Mouse (Mus musculus): Measurements from ENCODE around the gene Tecpr2. TPM values are rescaled to one million over a fixed set of nuclear protein-coding genes. Genes with fewer than 3 reads are reported as not detected.

Tecpr2 gene
- 10 to 100 TPM; 42.6 to 45.2 TPM for total RNA-seq (2021)
- long read RNA-seq, experiment 1, full-length matches to known transcripts = 2 of 29 reads
- long read RNA-seq, experiment 1, partial matches to known transcripts = 25 of 29 reads
- long read RNA-seq, experiment 1, other reads (novel, unspliced or antisense) = 2 of 29 reads
- long read RNA-seq, experiment 2, full-length matches to known transcripts = 3 of 18 reads
- long read RNA-seq, experiment 2, partial matches to known transcripts = 13 of 18 reads
- long read RNA-seq, experiment 2, other reads (novel, unspliced or antisense) = 2 of 18 reads

GRCm38 (mm10) chr12:110889036-110890020 lies at the start of gene Tecpr2, which contains the start of gene Cinp:
TSS of gene Tecpr2 (plus strand) at chr12:110889264.
TSS of gene Cinp (minus strand) at chr12:110889145.
- intact Hi-C loops (cut with DNase I) = no loop called here
- DNase-seq (ENCODE audit: low spot score in 2 of 2) = peak; percentile 98

DNA sequence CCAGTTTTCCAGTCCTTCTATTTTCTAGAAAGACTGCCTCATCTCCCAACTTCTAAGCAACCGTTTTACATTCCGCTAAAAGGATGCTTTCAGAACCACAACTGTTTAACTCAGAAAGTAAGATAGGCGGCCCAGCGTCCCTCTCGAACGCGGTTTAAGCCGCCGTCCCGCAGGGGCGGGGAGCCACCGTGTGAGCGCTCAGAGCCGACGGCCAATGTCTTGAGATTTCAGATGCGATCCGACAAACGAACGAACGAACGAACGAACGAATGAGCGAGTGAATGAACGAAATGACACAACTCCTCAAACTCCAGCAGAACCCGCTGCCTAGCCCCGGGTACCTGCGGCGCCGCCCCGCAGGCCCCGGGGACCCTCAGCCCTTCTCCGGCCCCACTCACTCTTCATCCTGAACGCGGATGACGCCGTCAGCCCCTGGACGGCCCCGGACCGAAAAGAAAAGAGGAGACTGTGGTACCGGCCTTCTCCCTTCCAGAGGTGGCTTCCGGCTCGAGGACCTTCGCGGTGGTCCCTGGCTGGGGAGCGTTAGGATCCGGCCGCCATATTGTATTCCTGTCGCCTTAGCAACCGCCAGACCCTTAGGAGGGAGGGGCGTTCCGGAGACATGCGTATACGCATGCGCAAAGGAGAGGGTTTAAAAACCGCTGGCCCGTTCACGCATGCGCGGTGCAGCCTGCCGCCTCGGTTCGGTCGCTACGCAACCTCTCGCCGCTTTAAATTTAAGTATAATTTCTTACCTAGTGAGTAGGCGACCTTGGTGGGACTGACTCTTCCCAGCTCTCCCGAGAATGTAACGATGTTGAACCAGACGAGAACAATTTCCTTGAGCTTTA lies 48.5 kb upstream of the Tecpr2 start, which contains the start of gene Mok:
Gene Mok, minus strand, starts transcription at position 592 of the 851 bp plus-strand sequence.
- DNase-seq (ENCODE audit: low spot score in 2 of 2) = peak; percentile 97 to 98
- intact Hi-C loops (cut with DNase I) = loop anchor here (5.0 kb wide), 4 partner anchors 103 to 408 kb away; partner anchors contain the start of genes Dync1h1 and Wdr20

DNA sequence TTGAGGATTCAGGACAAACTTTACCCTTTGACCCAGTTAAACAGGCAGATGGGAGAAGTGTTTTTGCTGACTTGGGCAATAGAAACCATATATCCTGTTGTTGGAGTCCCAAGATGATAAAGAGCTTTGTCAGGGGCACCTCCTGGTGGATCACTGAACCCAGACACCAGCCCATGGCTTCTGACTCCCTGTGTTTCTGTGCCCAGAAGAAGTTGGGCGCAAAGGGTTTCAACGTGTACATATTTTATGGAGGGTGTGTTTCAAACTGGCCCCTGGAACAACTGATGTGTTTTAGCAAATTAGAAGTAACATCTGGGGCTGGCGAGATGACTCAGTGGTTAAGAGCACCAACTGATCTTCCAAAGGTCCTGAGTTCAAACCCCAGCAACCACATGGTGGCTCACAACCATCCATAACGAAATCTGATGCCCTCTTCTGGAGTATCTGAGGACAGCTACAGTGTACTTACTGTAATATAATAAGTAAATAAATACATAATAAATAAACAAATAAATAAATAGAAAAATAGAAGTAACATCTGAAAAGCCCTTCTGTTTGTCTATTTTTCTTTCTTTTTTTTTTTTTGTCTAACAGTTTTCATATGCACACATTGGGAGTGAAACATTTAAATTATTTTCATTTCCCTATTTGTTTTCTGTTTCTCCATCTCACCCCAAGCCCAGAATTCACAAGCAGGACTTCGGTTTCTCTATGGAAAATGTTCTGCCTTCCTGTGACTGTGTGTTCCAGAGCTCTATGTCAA lies 47.2 kb upstream of the Tecpr2 start:
- DNase-seq (ENCODE audit: low spot score in 2 of 2) = no peak
- intact Hi-C loops (cut with DNase I) = loop anchor here (5.0 kb wide), 4 partner anchors 105 to 410 kb away; partner anchors contain the start of genes Dync1h1 and Wdr20

DNA sequence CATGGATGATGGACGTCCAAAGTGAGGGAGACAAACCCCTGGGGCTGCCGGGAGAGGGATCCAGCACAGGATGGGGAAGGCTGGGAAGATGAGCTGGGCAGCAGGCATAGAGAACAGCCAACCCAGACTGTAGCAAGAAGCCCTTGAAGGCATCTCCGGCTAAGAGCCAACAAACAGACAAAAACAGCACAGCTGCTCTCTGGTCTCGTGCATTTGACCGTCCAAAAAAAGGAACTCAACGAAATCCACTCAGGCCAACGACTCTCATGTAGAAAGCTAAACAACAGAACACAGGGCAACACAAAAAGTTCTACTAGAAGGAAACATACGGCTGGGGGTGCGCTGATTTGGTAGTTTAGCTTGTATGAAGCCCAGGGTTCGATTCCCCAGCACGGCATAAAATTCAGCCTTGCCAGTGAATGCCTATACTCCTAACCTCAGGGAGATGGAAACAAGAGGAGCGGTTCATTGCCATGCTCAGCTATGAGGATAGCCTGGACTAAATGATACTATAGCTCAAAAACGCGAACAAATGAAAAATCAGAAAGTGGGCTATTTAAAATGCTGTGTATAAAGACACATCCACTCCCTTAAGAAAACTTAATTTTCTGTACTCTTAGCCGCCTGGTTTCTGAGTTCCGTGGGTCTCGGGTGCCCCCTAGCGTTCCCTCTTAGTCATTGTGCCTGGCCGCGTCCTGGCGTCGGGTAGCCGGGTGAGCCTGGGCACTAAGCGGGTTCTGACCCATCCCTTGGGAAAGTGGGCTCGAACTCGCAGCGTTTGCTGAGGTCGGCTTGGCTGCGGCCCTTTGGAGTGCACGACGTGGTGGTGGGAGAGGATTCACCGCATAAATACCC lies 45.6 kb upstream of the Tecpr2 start:
- intact Hi-C loops (cut with DNase I) = loop anchor here (2.0 to 5.0 kb wide), 5 partner anchors 106 to 411 kb away; partner anchors contain the start of genes Dync1h1 and Wdr20
- peak; percentile 77 to 88 for DNase-seq (ENCODE audit: low spot score in 2 of 2)

- DNase-seq (ENCODE audit: low spot score in 2 of 2) = no peak
Observed at GRCm38 (mm10) chr12:110844227-110845130, 44.6 kb upstream of the Tecpr2 start.

DNA sequence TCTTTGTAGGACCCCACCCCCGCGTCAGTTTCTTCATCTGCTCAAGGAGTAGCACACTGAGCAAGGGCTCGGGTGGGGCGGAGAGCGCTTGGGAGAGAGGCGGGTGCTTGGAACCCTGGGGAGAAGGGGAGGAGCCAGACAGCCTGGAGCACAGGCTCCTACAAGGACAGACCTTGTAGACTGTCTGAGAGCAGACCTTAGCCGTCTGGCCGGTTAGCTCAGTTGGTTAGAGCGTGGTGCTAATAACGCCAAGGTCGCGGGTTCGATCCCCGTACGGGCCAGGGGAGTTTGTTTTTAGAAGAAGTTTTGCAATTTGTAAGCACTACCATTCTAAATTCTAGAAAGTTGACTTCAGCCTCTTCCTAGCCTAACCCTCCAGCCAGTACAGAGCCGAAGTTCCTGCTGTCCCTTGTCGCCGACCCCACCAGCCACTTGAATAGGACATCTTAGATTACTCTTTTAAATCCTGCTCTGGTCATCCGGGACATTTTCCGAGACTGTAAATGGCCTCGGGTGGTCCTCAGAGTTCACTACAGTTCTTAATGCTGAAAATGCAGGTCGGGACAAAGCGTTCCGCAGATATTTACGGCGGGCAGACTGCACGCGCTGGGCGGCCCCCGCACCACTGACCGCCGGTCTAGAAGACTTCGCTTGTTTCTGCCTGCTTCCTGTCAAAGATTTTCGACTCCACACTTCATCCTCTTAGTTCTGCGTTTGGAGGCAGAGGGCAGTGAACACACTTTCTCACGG lies 43.8 kb upstream of the Tecpr2 start:
- DNase-seq (ENCODE audit: low spot score in 2 of 2) = peak; percentile 80 to 81
- intact Hi-C loops (cut with DNase I) = loop anchor here (2.0 kb wide), 1 partner anchor 151 kb away; no protein-coding TSS in a partner anchor

More at GRCm38 (mm10) chr12:110844227-110845130, 44.6 kb upstream of the Tecpr2 start:
- intact Hi-C loops (cut with DNase I) = loop anchor here (2.0 to 5.0 kb wide), 5 partner anchors 107 to 412 kb away; partner anchors contain the start of genes Dync1h1 and Wdr20

- no peak for DNase-seq (ENCODE audit: low spot score in 2 of 2)
- intact Hi-C loops (cut with DNase I) = no loop called here
Observed at GRCm38 (mm10) chr12:110846191-110846765, 42.8 kb upstream of the Tecpr2 start.

GRCm38 (mm10) chr12:110850010-110850928 lies 38.8 kb upstream of the Tecpr2 start, which contains the start of gene Zfp839:
TSS of gene Zfp839 (plus strand) at chr12:110850253.
- intact Hi-C loops (cut with DNase I) = no loop called here
- peak; percentile 85 to 87 for DNase-seq (ENCODE audit: low spot score in 2 of 2)

GRCm38 (mm10) chr12:110850929-110851256 lies 38.2 kb upstream of the Tecpr2 start:
- intact Hi-C loops (cut with DNase I) = no loop called here

GRCm38 (mm10) chr12:110851414-110851813 lies 37.6 kb upstream of the Tecpr2 start:
- intact Hi-C loops (cut with DNase I) = no loop called here
- no peak for DNase-seq (ENCODE audit: low spot score in 2 of 2)

More at GRCm38 (mm10) chr12:110850929-110851256, 38.2 kb upstream of the Tecpr2 start:
- no peak for DNase-seq (ENCODE audit: low spot score in 2 of 2)

- DNase-seq (ENCODE audit: low spot score in 2 of 2) = no peak
- intact Hi-C loops (cut with DNase I) = no loop called here
Observed at GRCm38 (mm10) chr12:110851923-110852322, 37.1 kb upstream of the Tecpr2 start.

GRCm38 (mm10) chr12:110854786-110855737 lies 34.0 kb upstream of the Tecpr2 start:
- no peak for DNase-seq (ENCODE audit: low spot score in 2 of 2)
- intact Hi-C loops (cut with DNase I) = no loop called here

DNA sequence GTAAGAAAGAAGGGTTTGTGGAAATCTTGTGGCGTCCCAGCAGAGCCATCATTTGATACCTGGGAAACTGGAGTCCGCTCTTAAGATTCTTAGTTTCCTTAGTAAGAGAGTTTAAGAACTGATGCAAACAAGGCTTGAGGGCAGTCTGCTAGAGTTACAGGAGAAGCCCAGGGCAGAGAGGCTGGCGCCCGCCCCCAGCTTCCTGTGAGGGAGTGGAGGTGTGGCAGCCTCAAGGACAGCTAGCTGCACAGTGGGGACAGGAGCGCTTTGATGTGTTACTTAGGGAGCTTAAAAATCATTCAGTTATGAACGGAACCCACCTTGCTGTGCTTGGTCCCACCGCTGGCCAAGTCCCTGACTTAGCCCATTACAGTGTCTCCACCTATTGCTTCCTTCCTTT lies 31.9 kb upstream of the Tecpr2 start:
- intact Hi-C loops (cut with DNase I) = no loop called here

More for the DNA sequence above, 31.9 kb upstream of the Tecpr2 start:
- no peak for DNase-seq (ENCODE audit: low spot score in 2 of 2)
